Mouse (Mus musculus) megakaryocyte progenitor cell, adult 5-6 weeks (primary cell): ENCODE results near the gene Wdr95. TPM values are rescaled to one million over a fixed set of nuclear protein-coding genes. Genes with fewer than 3 reads are reported as not detected.

Source experiments
- ATAC-seq: replicated peaks from 2 replicates; pipeline ENCODE4 v1.8.0; 2016; ENCODE audit warnings: mild to moderate bottlenecking, moderate TSS enrichment, inconsistent platforms; ENCODE audit not compliant: poor library complexity
- total RNA-seq, 2 experiments: library from RNA; stranded (forward) in 1 of 2; stranded (reverse) in 1 of 2; fragments of 157-497, 149-512 nt in 1 of 2; fragments of 200-1000 nt in 1 of 2; gene quantifications; 2 replicates each; pipeline versions ENCODE4 v1.2.3 to v1.2.4; 2015 to 2017

Wdr95 gene
- total RNA-seq (2015): not detected in 2 replicates
- total RNA-seq (2017): not detected in 2 replicates

GRCm38 (mm10) chr5:149527999-149528729, at the start of gene Wdr95:
TSS of gene Wdr95 (plus strand) at chr5:149528679.
- no peak for ATAC-seq

DNA sequence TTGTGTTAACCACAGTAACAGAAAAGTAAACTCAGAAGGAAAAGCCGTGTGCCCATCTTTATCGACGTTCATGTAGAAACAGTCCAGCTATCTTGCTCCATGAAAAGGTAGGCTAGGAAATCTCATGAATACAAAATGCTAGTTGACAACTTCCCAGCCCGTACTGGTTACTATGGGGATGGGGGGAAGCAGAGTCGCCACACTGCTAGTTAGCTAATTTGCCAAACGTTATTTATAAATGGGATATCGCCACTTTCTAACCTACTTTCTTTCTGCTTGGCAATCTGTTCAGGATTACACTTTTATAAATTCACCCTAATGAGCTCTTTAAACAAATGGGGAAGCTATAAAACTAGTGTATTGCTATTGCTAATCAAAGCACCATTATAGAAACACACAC, 46.6 kb upstream of the Wdr95 start:
- ATAC-seq: no peak

GRCm38 (mm10) chr5:149483321-149484052, 45.0 kb upstream of the Wdr95 start:
- peak; percentile 51 for ATAC-seq

GRCm38 (mm10) chr5:149484270-149484669, 44.2 kb upstream of the Wdr95 start:
- peak; percentile 29; the same call in 1 of the 2 replicates for ATAC-seq

GRCm38 (mm10) chr5:149485447-149485846, 43.0 kb upstream of the Wdr95 start:
- peak; percentile 64 for ATAC-seq

DNA sequence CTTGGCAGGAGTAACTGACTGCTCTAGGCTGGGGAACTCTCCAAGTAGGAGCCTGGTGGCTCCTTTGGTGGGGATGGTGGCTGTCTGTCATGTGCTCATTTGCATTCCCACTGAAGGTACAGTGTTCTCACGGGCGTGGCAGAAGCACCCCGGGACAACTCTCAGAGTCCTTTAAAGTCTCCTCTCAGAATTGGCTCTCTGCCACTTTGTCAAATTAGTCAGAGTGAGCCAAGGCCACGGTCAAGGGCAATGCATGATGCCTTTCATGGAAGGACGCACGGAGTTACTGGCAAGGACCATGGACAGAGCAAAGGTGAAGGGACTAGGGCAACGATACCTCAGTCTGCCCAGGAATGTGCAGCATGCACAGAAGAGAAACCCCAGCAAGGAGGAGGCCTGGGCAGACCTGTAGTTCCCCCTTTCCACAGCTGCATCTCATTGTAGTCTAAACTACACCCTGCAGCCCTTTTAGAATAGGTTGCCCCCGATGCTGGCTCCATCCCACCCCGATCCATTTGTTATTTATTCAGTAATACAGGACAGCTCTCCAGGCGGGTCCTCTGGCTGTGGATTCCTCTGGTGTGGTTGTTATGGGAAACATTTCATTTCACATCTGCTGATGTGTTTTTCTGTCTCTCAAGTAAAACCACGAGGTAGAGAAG, 40.0 kb upstream of the Wdr95 start:
- no peak for ATAC-seq

GRCm38 (mm10) chr5:149489136-149489535, 39.3 kb upstream of the Wdr95 start:
- no peak for ATAC-seq

DNA sequence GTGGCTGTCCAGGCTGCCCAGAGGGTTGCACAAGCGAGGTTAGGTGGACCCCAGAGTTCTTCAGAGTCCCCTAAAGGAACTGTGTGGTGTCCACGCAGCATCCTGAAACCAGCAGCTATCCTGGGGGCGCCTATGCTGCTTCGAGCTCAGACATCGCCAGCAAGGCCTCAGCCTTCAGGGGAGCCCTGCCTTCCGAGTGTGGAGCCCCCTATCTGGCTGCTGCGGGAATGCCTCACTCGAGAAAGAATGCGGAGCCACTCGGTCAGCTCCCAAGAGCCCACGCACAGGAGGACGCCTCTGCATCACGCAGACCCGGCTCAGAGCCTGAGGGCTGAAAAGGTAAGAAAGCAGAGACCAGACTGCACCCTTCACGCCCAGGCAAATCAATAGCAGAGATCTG, 38.2 kb upstream of the Wdr95 start:
- ATAC-seq: no peak

GRCm38 (mm10) chr5:149495655-149496054, 32.8 kb upstream of the Wdr95 start:
- no peak for ATAC-seq

DNA sequence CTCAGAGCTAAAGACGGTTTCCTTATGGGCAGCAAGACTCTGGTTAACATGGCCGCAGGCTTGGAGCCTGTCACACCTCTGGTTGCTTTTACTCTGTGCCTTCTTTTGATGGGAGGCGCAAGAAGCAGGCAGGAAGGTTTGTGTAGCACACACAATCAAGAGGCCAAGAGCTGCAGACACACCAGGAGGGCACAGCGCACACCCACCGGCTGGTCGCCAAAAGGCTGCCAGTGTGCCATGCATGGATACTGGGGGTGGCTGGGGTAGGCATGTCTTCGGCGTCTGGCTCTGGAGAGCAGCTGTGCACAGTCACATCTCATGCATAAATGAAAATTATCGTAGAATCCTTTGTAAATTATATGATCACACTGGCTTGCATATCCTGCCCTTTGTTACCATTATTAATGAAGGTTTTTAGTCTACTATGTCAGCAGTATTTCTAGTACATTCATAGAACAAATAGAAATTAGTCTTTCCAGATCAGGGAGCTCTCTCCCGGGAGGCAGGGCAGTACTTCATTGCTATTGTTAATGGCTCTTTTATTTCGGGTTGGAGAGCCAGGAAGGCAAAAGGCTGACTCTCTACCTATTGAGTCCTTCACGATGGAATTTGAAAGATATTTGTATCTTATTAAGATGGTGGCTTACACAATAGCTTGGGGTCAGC, 31.9 kb upstream of the Wdr95 start:
- no peak for ATAC-seq

DNA sequence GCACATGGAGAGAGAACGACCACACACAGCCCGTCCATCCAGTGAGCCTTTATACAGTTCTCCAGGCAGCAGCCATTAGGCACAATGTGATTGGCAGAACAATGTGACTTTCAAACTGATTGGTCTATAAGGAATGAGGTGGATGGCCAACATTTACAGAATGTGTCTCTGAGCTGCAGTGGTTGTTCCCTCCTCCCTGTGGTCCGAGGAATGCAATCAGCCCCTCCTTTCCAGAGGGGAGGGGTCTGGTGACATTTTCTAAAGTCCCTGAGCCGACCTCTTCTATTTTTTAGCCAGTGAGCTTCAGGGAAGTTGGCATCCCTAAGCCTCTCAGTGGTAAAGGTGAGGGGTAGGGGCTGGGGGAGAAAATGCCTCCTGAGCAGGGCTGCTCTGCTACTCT, 28.5 kb upstream of the Wdr95 start:
- ATAC-seq: no peak

DNA sequence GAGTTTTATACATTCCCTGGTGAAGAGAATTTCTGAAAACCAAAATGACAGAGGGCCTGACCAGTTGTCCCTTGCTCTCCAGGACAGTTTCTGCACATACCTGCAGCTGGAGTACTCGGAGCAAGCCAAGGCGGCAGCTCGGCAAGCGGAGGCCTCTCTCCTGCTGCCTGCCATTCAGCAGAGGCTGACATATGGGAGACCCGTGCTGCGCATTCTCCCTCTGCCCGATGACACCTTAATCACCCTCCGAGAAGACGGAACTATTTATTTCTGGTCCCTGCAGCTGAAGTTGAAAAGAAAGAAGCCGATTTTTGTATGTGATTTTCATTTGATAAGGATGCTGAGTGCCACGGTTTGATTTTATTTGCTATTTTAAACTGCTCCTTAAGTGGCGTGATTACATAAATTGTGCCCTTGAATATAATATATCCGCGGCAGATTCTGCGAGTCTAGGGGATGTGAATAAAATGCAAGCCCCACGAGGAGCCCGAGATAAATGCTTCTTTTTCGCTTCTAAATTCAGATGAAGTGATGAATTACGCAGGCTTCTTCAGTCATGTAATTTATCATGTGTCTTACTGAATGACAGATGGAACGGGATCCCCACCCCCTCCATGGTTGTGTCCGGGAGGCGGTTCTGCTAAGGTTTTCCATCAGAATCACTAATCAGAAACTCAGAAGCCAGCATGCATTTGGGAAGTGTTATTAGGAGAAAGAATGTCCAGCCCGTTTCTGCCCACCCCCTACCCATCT, 24.9 kb upstream of the Wdr95 start:
- ATAC-seq: no peak

DNA sequence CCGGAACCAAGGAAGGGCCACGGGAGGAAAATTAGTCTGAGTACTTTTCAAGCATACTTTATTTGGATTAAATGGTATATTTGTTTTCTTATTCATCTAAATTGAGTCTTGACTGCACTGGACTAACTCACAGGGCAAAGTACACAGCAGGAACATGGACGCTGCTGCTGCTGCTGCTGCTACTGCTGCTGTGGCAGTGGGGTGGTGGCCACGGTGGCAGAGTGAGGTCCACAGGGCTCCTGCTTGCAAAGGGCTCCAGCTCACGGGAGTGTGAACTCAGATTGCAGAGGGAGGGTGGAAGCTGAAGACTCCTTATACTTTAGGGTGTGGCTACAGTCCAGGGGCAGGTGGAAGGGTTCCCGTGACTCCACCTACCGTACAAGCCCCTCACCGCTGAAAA, 23.5 kb upstream of the Wdr95 start:
- ATAC-seq: no peak

DNA sequence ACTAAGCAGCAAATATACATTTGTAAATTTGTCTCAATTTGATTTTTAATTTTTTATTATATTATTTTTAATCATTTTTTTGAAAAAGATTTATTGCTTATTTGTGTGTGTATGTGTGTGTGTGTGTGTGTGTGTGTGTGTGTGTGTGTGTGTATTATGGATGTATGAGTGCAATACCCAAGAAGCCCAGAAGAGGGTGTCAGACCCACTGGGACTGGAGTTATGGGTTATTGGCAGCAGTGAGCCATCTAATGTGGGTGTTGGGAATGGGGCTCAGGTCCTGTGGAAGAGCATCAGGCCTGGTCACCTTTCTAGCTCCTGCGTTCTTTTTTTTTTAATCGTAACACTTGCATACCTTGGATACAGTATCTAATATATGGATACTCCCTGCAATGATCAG, 22.4 kb upstream of the Wdr95 start:
- no peak for ATAC-seq

- ATAC-seq: 0 out of 2 replicates have a peak, but pooled peaks have one; percentile 20
These were observed 20.1 kb upstream of the Wdr95 start for GRCm38 (mm10) chr5:149508094-149509029.

GRCm38 (mm10) chr5:149510323-149510722, 18.2 kb upstream of the Wdr95 start:
- no peak for ATAC-seq

GRCm38 (mm10) chr5:149512695-149513094, 15.8 kb upstream of the Wdr95 start:
- no peak for ATAC-seq

DNA sequence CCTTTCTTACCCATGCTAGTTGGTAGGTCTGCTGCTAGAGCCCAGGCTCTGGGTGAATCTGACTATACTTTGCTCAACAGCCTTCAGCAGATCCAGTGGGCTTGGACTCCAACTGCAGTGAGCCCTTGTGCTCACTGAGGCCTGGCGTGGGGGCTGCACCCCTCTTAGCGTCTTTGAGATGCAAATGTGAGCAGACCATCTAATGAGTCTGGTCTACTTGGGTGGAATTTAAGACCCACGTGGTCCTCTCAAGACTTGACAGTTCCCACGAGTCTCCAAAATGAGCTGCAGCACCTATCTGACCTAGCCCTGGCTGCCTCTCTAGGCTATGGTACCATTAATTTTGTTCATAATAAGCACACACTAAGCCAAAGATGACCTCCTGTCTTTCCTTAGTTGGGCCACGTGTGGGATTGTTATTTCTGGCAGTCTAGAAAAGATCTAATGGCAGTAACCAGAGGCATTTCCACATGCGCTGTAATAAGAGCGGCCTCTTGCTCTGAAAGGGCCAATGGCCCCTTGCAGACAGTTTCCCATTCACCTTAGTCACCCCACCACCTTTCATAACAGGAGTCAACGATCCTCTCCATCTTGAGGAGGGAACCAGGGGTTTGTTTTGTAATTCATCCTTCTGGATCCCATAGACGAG, 14.9 kb upstream of the Wdr95 start:
- no peak for ATAC-seq
